Mouse (Mus musculus) CH12.LX (cell line): Measurements from ENCODE around the gene Lama5. TPM values are rescaled to one million over a fixed set of nuclear protein-coding genes. Genes with fewer than 3 reads are reported as not detected.

Experiments
- DNase-seq: peaks from one replicate; pipeline ENCODE4 v3.0.0-alpha.2; 2013; ENCODE audit errors: extremely low read depth
- H3K27ac ChIP-seq: 2 replicates; pipeline ENCODE4 v1.5.1; 2012; ENCODE audit warnings: low read depth, mild to moderate bottlenecking, control low read depth, moderate library complexity; ENCODE audit not compliant: insufficient read depth
- H3K27me3 ChIP-seq: replicated peaks from 2 replicates; pipeline ENCODE3; 2012; ENCODE audit warnings: inconsistent platforms
- H3K36me3 ChIP-seq, 2 experiments: replicated peaks in 1 of 2; 2 replicates each; pipeline versions ENCODE3 to v1.6.1; 2012; ENCODE audit warnings: inconsistent platforms in 1 of 2, low read length in 1 of 2, mild to moderate bottlenecking in 1 of 2, mixed read lengths in 1 of 2, moderate library complexity in 1 of 2; ENCODE audit not compliant: control insufficient read depth in 1 of 2, insufficient read depth in 1 of 2
- H3K4me1 ChIP-seq, 2 experiments: 2 replicates each; pipeline ENCODE4 v1.6.1; 2012; ENCODE audit warnings: inconsistent platforms in 1 of 2, moderate library complexity in 1 of 2; ENCODE audit not compliant: insufficient read depth in 2 of 2, control insufficient read depth in 1 of 2
- H3K4me2 ChIP-seq: 2 replicates; pipeline ENCODE4 v1.6.1; 2012; ENCODE audit warnings: low read depth, mild to moderate bottlenecking, control low read depth; ENCODE audit not compliant: poor library complexity, insufficient read depth, severe bottlenecking
- H3K4me3 ChIP-seq, 3 experiments: fragments of 150-350 bp in 1 of 3; sonication (generic) in 1 of 3; replicated peaks in 1 of 3; 2 replicates each; pipeline versions ENCODE3 to v1.5.1; 2011 to 2012; ENCODE audit warnings: low read depth in 2 of 3, low read length in 2 of 3, mild to moderate bottlenecking in 2 of 3, moderate library complexity in 2 of 3, control low read depth in 1 of 3, improper control_type of control experiment in 1 of 3, inconsistent platforms in 1 of 3, mixed read lengths in 1 of 3; ENCODE audit not compliant: poor library complexity in 1 of 3
- H3K79me2 ChIP-seq: replicated peaks from 2 replicates; pipeline ENCODE4 v1.6.1; 2012; ENCODE audit warnings: mild to moderate bottlenecking, moderate library complexity; ENCODE audit not compliant: control insufficient read depth, poor library complexity, insufficient read depth, severe bottlenecking; ENCODE audit errors: extremely low read depth
- H3K9ac ChIP-seq: 2 replicates; pipeline ENCODE4 v1.6.1; 2012; ENCODE audit warnings: low read depth, mild to moderate bottlenecking, control low read depth, moderate library complexity; ENCODE audit not compliant: insufficient read depth
- H3K9me3 ChIP-seq: replicated peaks from 2 replicates; pipeline ENCODE3; 2012; ENCODE audit warnings: low read length, inconsistent platforms, mixed read lengths
- CHD1 ChIP-seq: IDR thresholded peaks from 2 replicates; pipeline ENCODE4 v1.6.1; 2012; ENCODE audit warnings: low read depth, low read length, improper control_type of control experiment, inconsistent platforms
- CTCF ChIP-seq, 2 experiments: IDR thresholded peaks in 1 of 2; conservative IDR thresholded peaks in 1 of 2; 2 replicates each; pipeline ENCODE4 v1.5.1; 2011 to 2012; ENCODE audit warnings: low read depth in 2 of 2, low read length in 2 of 2, improper control_type of control experiment in 1 of 2, inconsistent platforms in 1 of 2, mild to moderate bottlenecking in 1 of 2, moderate library complexity in 1 of 2
- ETS1 ChIP-seq: conservative IDR thresholded peaks from 2 replicates; pipeline ENCODE4 v1.6.1; 2012; ENCODE audit warnings: low read depth, mild to moderate bottlenecking, inconsistent platforms, low read length, improper control_type of control experiment, moderate library complexity
- GABPA ChIP-seq: IDR thresholded peaks from 2 replicates; pipeline ENCODE4 v1.6.1; 2012; ENCODE audit warnings: low read depth, low read length, improper control_type of control experiment, inconsistent platforms; ENCODE audit not compliant: insufficient replicate concordance
- KAT2A ChIP-seq: IDR thresholded peaks from 2 replicates; pipeline ENCODE4 v1.6.1; 2012; ENCODE audit warnings: low read length, improper control_type of control experiment, inconsistent platforms; ENCODE audit not compliant: insufficient replicate concordance
- MAZ ChIP-seq: IDR thresholded peaks from 2 replicates; pipeline ENCODE4 v1.6.1; 2012; ENCODE audit warnings: low read depth, mild to moderate bottlenecking, inconsistent platforms, low read length, improper control_type of control experiment, moderate library complexity
- NELFE ChIP-seq: IDR thresholded peaks from 2 replicates; pipeline ENCODE4 v1.6.1; 2011; ENCODE audit warnings: low read depth, low read length, improper control_type of control experiment
- PAX5 ChIP-seq: IDR thresholded peaks from 2 replicates; pipeline ENCODE4 v1.6.1; 2012; ENCODE audit warnings: low read length, inconsistent platforms, mixed read lengths
- RAD21 ChIP-seq: IDR thresholded peaks from 2 replicates; pipeline ENCODE4 v1.6.1; 2011; ENCODE audit warnings: low read depth, mild to moderate bottlenecking, low read length, improper control_type of control experiment, moderate library complexity
- SMC3 ChIP-seq: IDR thresholded peaks from 2 replicates; pipeline ENCODE4 v1.6.1; 2011; ENCODE audit warnings: low read depth, low read length, improper control_type of control experiment
- TCF12 ChIP-seq: IDR thresholded peaks from 2 replicates; pipeline ENCODE4 v1.6.1; 2014; ENCODE audit warnings: low read depth, mild to moderate bottlenecking, inconsistent platforms, low read length, improper control_type of control experiment
- dilution Hi-C: fragments of 300-500 bp; cut with MboI; formaldehyde crosslinking; loops from 2 replicates; pipeline ENCODE4 v1.14.3; 2020; ENCODE audit warnings: low sequenced_read_pairs; ENCODE audit not compliant: extremely low pct_unique_long_range_greater_than_20kb, extremely low pct_ligation_motif_present
- in situ Hi-C: fragments of 300-500 bp; cut with MboI; formaldehyde crosslinking; loops from 3 replicates; pipeline ENCODE4 v1.14.3; 2019; ENCODE audit warnings: low sequenced_read_pairs, low pct_ligation_motif_present, low pct_unique_long_range_greater_than_20kb, mixed read lengths
- polyA plus RNA-seq: library from polyadenylated mRNA; unstranded; fragments of >175 nt; gene quantifications from 2 replicates; pipeline ENCODE4 v1.2.1, GENCODE M21; 2012; ENCODE audit warnings: low read depth; ENCODE audit not compliant: insufficient read length
- total RNA-seq, 2 experiments: library from RNA; depleted of rRNA; stranded (reverse); fragments of 300-350 nt in 1 of 2; fragments of >200 nt in 1 of 2; gene quantifications; 2 replicates each; pipeline ENCODE4 v1.2.3; 2012 to 2014

Lama5 gene
- total and polyA plus RNA-seq, 3 experiments = 0.20 to 0.85 (median 0.67) TPM

GRCm38 (mm10) chr2:180212255-180212654 is 13.4 kb downstream of the Lama5 start:
- Histone ChIP-seq H3K9me3 (peaks cover 4% of the 10 kb centered on the region), H3K36me3 (no peaks in the 10 kb centered on the region), H3K27me3 (peaks cover 27% of the 10 kb centered on the region), H3K9ac (no peak overlapping the region), H3K4me2 (no peak overlapping the region), H3K4me3 (no peak overlapping the region), H3K27ac (no peak overlapping the region), H3K79me2 (no peaks in the 10 kb centered on the region), H3K4me1 (peaks cover 0 to 3% of the 10 kb centered on the region in 2 experiments; a peak in 1 of 4 replicates)
- in situ Hi-C loops (no loop called here), dilution Hi-C loops (no loop called here)
- no peak for DNase-seq
- TF ChIP-seq KAT2A = no peak
- TF ChIP-seq CTCF (conservative IDR thresholded peaks at IDR 0.05 in 1 of 2, IDR thresholded peaks at IDR 0.05 in 1 of 2; ENCODE audit: low read depth in 2 of 2, low read length in 2 of 2) = peak in 1 of 2 experiments; percentile 64; a peak in 2 of 4 replicates

- Histone ChIP-seq H3K4me1 (peaks cover 0 to 8% of the 10 kb centered on the region in 2 experiments; a peak in 1 of 4 replicates), H3K9me3 (peaks cover 4% of the 10 kb centered on the region), H3K27me3 (peaks cover 24% of the 10 kb centered on the region), H3K4me3 (no peak overlapping the region), H3K4me2 (no peak overlapping the region), H3K9ac (no peak overlapping the region), H3K79me2 (no peaks in the 10 kb centered on the region), H3K36me3 (no peaks in the 10 kb centered on the region), H3K27ac (no peak overlapping the region)
- dilution Hi-C loops = no loop called here
- in situ Hi-C loops = no loop called here
- no peak for TF ChIP-seq CHD1
- no peak for DNase-seq
These were observed 16.7 kb downstream of the Lama5 start for GRCm38 (mm10) chr2:180208976-180209375.

DNA sequence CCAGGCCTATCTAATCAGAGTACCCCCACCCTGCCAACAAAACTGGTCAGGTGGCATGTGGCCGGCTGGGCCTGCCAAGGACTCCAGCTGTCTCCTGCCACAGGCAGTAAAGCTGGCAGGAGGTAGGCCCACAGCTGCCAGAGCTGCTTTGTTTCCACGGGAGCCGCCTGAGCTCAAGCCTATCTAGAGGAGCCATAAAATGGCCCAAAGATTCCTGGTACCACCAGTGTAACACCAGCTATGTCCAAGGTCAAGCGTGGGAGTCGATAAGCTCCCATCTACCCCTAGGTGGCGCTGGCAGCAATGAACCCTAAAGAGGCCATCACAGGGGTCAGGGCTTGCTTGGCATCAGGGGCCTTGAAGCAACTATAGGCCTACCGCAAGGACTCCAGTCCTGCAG is 17.8 kb downstream of the Lama5 start:
- peaks cover 4% of the 10 kb centered on the region for H3K9me3 ChIP-seq
- in situ Hi-C loops (no loop called here), dilution Hi-C loops (no loop called here)
- TF ChIP-seq MAZ (no peak), NELFE (no peak), TCF12 (0 out of 2 replicates have a peak, but pooled peaks have one; percentile 24), SMC3 (peak; percentile 38), RAD21 (peak; percentile 21), GABPA (no peak), ETS1 (no peak), PAX5 (no peak), CTCF (conservative IDR thresholded peaks at IDR 0.05 in 1 of 2, IDR thresholded peaks at IDR 0.05 in 1 of 2; ENCODE audit: low read depth in 2 of 2, low read length in 2 of 2) (peak; percentile 18 to 71; a peak in 2 of 4 replicates)
- peak; percentile 23 for DNase-seq
- H3K4me1 ChIP-seq = peaks cover 4 to 13% of the 10 kb centered on the region in 2 experiments; a peak in 3 of 4 replicates
- H3K27ac ChIP-seq = no peak overlapping the region
- H3K4me2 ChIP-seq = no peak overlapping the region
- H3K4me3 ChIP-seq = no peak overlapping the region
- no peak overlapping the region for H3K9ac ChIP-seq
- H3K79me2 ChIP-seq = no peaks in the 10 kb centered on the region
- peaks cover 28% of the 10 kb centered on the region for H3K27me3 ChIP-seq
- H3K36me3 ChIP-seq = no peaks in the 10 kb centered on the region
